Mouse (Mus musculus) small intestine, adult 2 months (tissue): Measurements from ENCODE around the gene Lalba. TPM values are rescaled to one million over a fixed set of nuclear protein-coding genes. Genes with fewer than 3 reads are reported as not detected.

ENCODE experiments used
- H3K27ac ChIP-seq: fragments of 200-500 bp; 2 replicates; pipeline ENCODE4 v1.5.1; 2012; ENCODE audit warnings: low read depth, low read length, control low read depth, inconsistent platforms; ENCODE audit not compliant: insufficient read depth
- H3K27me3 ChIP-seq: fragments of 200-500 bp; 2 replicates; pipeline ENCODE4 v1.6.1; 2012; ENCODE audit warnings: mild to moderate bottlenecking, moderate library complexity, low read length, inconsistent platforms; ENCODE audit not compliant: control insufficient read depth, insufficient read depth
- H3K36me3 ChIP-seq: fragments of 200-500 bp; 2 replicates; pipeline ENCODE4 v1.6.1; 2012; ENCODE audit warnings: mild to moderate bottlenecking, low read length, control low read depth, inconsistent platforms; ENCODE audit not compliant: control insufficient read depth, insufficient read depth
- H3K4me1 ChIP-seq: fragments of 200-500 bp; 2 replicates; pipeline ENCODE4 v1.6.1; 2012; ENCODE audit warnings: low read length, inconsistent platforms, mixed read lengths; ENCODE audit not compliant: control insufficient read depth, insufficient read depth, insufficient read length
- H3K4me3 ChIP-seq: fragments of 200-500 bp; 2 replicates; pipeline ENCODE4 v1.5.1; 2012; ENCODE audit warnings: low read depth, mild to moderate bottlenecking, control low read depth, inconsistent platforms, low read length, moderate library complexity
- CTCF ChIP-seq: fragments of 200-500 bp; IDR thresholded peaks from 2 replicates; pipeline ENCODE4 v1.5.1; 2012; ENCODE audit warnings: low read depth, mild to moderate bottlenecking, control low read depth, inconsistent platforms, low read length, moderate library complexity, mixed read lengths; ENCODE audit not compliant: insufficient replicate concordance, insufficient read length; ENCODE audit errors: extremely low read depth
- POLR2A ChIP-seq: fragments of 200-500 bp; IDR thresholded peaks from 2 replicates; pipeline ENCODE4 v1.6.1; 2012; ENCODE audit warnings: low read depth, mild to moderate bottlenecking, control low read depth, inconsistent platforms, low read length, moderate library complexity
- WGBS: fragments of 180-500 bp; shearing (Covaris S2); methylation state at CpG from one replicate; pipeline ENCODE4 v1.1.7; 2018; 5-methylcytosine and 5-hydroxymethylcytosine counted together
- polyA plus RNA-seq: library from polyadenylated mRNA; depleted of rRNA; stranded (reverse); fragments of >200 nt; gene quantifications from 2 replicates; pipeline ENCODE4 v1.2.3, GENCODE M21; 2012

The Lalba gene
- polyA plus RNA-seq, 1 experiment: not detected

GRCm38 (mm10) chr15:98510438-98511385 is 28.2 kb upstream of the Lalba start:
- Histone ChIP-seq H3K27ac (peak overlapping the region; percentile 13), H3K4me3 (peak overlapping the region; percentile 24), H3K4me1 (peaks cover 3% of the 10 kb centered on the region; the same call in 1 of the 2 replicates), H3K36me3 (no peaks in the 10 kb centered on the region), H3K27me3 (no peaks in the 10 kb centered on the region)
- TF ChIP-seq CTCF (peak; percentile 74), POLR2A (no peak)
- 28% methylated on average over 25 of the region's 25 CpGs for WGBS

DNA sequence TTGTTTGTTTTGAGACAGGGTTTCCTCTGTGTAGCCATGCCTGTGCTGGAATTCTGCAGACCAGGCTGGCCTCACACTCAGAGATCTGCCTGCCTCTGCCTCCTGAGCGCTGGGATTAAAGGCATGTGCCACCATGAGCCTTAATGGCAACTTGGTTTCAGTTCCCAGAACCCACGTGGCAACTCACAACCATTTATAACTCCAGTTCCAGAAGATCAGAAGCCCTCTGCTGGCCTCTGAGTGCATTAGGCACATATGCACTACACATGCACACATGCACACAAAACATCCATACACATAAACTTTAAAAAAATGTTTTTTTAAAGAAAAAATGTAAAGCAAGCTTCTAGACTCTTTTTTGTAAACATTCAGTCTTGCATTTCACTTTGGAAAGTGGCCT is 26.9 kb upstream of the Lalba start:
- H3K4me3 ChIP-seq: no peak overlapping the region
- no peak overlapping the region for H3K27ac ChIP-seq
- peaks cover 3% of the 10 kb centered on the region; the same call in 1 of the 2 replicates for H3K4me1 ChIP-seq
- no peaks in the 10 kb centered on the region for H3K27me3 ChIP-seq
- H3K36me3 ChIP-seq: no peaks in the 10 kb centered on the region
- TF ChIP-seq POLR2A: no peak
- no peak for TF ChIP-seq CTCF
- WGBS: 39% methylated on average over 2 of the region's 2 CpGs

DNA sequence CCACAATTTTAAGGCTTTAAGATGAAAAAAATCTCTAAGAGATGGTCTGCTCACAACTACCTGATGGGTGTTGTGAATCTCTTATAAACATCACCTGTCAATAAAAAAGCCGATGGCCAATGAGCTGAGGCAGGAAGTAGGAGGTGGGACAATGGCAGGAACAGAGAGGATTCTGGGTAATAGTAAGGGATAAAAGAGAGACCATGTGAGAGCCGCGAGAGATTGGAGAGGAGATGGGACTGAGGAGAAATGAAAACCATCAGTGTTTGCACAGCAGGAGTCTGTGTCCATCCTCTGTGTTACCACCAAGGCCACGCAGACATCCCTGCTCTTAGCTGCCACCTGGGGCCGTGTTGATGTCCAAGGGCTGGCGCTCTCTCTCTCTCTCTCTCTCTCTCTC is 24.8 kb upstream of the Lalba start:
- Histone ChIP-seq H3K36me3 (no peaks in the 10 kb centered on the region), H3K4me1 (no peaks in the 10 kb centered on the region), H3K4me3 (no peak overlapping the region), H3K27ac (no peak overlapping the region), H3K27me3 (0 out of 2 replicates have a peak, but pooled peaks cover 2% of the 10 kb centered on the region)
- 78% methylated on average over 6 of the region's 6 CpGs for WGBS
- TF ChIP-seq POLR2A (no peak), CTCF (no peak)

DNA sequence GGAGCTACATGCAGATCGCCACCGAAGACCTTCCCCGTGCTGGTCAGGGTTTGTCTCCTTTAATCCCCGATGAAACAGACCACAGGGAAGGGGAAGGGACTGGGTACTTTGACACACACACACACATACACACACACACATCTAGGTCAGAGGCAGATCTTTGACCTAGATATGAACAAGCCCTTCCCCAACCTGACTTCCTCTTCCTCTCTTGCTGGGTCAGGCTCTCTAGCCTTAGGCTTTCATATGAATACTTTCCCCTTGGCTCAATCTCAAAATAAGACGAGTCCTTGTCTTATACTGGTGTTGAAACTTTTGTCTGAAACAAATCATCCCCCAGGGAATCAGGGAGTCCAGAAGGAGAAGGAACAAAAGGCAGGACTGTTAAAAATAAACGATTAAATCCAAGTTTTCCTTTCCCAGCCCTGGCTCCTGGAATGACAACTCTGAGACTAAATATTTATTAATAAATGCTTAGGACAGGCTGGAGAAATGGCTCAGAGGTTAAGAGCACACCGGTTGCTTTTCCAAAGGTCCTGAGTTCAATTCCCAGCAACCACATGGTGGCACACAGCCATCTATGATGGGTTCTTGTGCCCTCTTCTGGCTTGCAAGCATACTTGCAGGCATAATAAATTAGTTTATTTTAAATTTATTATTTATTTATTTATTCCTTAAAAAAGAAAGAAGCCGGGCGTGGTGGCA is 23.9 kb upstream of the Lalba start:
- no peaks in the 10 kb centered on the region for H3K4me1 ChIP-seq
- H3K4me3 ChIP-seq: no peak overlapping the region
- TF ChIP-seq POLR2A (no peak), CTCF (no peak)
- WGBS: 65% methylated on average over 9 of the region's 9 CpGs
- H3K27ac ChIP-seq: no peak overlapping the region
- H3K36me3 ChIP-seq: no peaks in the 10 kb centered on the region
- 0 out of 2 replicates have a peak, but pooled peaks cover 2% of the 10 kb centered on the region for H3K27me3 ChIP-seq

DNA sequence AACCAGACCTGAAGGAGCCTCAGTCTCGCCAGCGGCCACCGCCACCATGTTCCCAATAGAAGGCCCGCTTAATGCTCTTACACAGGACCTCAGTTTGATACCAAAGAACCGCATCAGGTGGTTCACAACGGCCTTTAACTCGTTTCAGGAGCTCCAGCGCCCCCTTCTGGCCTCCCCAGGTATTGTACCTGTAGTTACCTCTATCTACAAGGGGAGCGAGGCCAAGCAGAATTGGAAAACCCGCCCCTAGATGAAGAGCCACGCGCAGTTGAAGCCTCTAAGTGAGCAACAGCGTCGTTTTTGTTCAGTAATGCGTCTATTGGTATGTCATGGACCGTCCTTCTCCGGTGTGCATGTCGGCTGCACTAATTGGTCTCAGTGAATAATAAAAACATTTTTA is 22.0 kb upstream of the Lalba start:
- H3K36me3 ChIP-seq: no peaks in the 10 kb centered on the region
- no peaks in the 10 kb centered on the region for H3K4me1 ChIP-seq
- no peak overlapping the region for H3K27ac ChIP-seq
- WGBS: 11% methylated on average over 18 of the region's 18 CpGs
- H3K27me3 ChIP-seq: 0 out of 2 replicates have a peak, but pooled peaks cover 2% of the 10 kb centered on the region
- TF ChIP-seq POLR2A: no peak
- TF ChIP-seq CTCF: peak; percentile 90; the same call in 1 of the 2 replicates
- no peak overlapping the region for H3K4me3 ChIP-seq

GRCm38 (mm10) chr15:98503317-98503716 is 20.8 kb upstream of the Lalba start:
- no peak overlapping the region for H3K4me3 ChIP-seq
- H3K27ac ChIP-seq: no peak overlapping the region
- 76% methylated on average over 3 of the region's 3 CpGs for WGBS
- TF ChIP-seq POLR2A: no peak
- TF ChIP-seq CTCF: no peak
- H3K36me3 ChIP-seq: no peaks in the 10 kb centered on the region
- H3K27me3 ChIP-seq: 0 out of 2 replicates have a peak, but pooled peaks cover 2% of the 10 kb centered on the region
- no peaks in the 10 kb centered on the region for H3K4me1 ChIP-seq

DNA sequence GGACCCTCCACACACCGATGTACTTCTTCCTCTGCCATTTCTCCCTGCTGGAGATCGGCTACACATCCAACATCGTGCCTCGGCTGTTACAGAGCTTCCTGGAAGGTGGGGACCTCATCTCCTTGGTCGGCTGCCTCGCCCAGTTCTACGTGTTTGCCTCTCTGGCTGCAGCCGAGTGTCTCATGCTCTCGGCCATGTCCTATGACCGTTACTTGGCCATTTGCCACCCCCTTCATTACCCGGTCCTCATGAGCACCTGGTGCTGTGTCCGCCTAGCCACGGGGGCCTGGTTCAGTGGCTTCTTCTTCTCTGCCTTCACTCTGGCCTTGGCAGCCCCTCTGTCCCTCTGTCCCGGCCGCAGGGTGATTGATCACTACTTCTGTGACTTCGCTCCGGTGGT is 15.1 kb upstream of the Lalba start:
- 49% methylated on average over 17 of the region's 17 CpGs for WGBS
- TF ChIP-seq POLR2A: no peak

More for the DNA sequence above, 15.1 kb upstream of the Lalba start:
- no peaks in the 10 kb centered on the region for H3K36me3 ChIP-seq
- H3K27me3 ChIP-seq: no peaks in the 10 kb centered on the region; the same call in 1 of the 2 replicates
- no peaks in the 10 kb centered on the region for H3K4me1 ChIP-seq
- H3K27ac ChIP-seq: no peak overlapping the region
- no peak overlapping the region for H3K4me3 ChIP-seq
